Mouse (Mus musculus) testis, adult 2 months (tissue): ENCODE data around the gene Adgrl2.

Source experiments
- CTCF ChIP-seq: fragments of 200-500 bp; IDR thresholded peaks from 2 replicates; pipeline ENCODE4 v1.5.1; 2012; ENCODE audit warnings: low read depth, mild to moderate bottlenecking, inconsistent platforms, low read length, moderate library complexity; ENCODE audit not compliant: control insufficient read depth, insufficient read depth, insufficient replicate concordance
- POLR2A ChIP-seq: fragments of 200-500 bp; IDR thresholded peaks from 2 replicates; pipeline ENCODE4 v1.6.1; 2012; ENCODE audit warnings: low read depth, mild to moderate bottlenecking, inconsistent platforms, low read length, moderate library complexity; ENCODE audit not compliant: control insufficient read depth

DNA sequence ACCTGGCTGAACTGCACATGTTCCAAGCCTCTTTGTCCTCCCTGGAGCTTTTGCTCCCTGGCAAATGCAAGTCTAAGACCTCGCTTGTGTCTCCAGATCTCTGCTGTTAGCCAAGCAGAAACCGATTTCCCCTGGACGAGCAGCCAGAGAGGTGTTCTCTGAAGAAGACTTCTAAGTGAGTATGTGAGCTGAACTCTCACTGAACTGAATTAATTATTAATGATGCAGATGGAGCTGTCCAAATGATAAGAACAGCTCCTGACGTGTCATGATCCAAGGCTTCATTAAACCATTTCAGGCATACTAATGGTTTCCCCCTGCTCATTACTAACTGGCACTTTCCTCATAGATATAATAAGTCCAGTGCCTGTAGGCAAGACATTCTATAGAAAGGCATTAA, 158.4 kb downstream of the Adgrl2 start:
- TF ChIP-seq CTCF: no peak
- no peak for TF ChIP-seq POLR2A
